Mouse (Mus musculus) megakaryocyte, embryonic 14.5 days (primary cell): ENCODE data around the gene 4921507P07Rik.

Experiments used
- FLI1 ChIP-seq: IDR thresholded peaks from 2 replicates; pipeline ENCODE4 v1.6.1; 2012; ENCODE audit warnings: low read length, inconsistent platforms, mixed read lengths
- GATA1 ChIP-seq: IDR thresholded peaks from 3 replicates; pipeline ENCODE4 v1.6.1; 2012; ENCODE audit warnings: mixed read lengths, low read length, inconsistent platforms, borderline replicate concordance

- no peak for TF ChIP-seq GATA1
- no peak for TF ChIP-seq FLI1
Observed at GRCm38 (mm10) chr6:50571661-50572060, 24.8 kb downstream of the 4921507P07Rik start.
